Mouse (Mus musculus) midbrain, embryonic 10.5 days (tissue): ENCODE data around the gene Togaram2. TPM values are rescaled to one million over a fixed set of nuclear protein-coding genes. Genes with fewer than 3 reads are reported as not detected.
A peak's percentile ranks its signal among the peaks of the same experiment; 100 is the strongest.
"Not testable (repeated sequence)": the region's sequence is repeated elsewhere in the genome, so short reads cannot be mapped to it uniquely, and the experiment has no call there.

Experiments
- DNase-seq: peaks from one replicate; pipeline ENCODE4 v3.0.0-alpha.2; 2017; ENCODE audit warnings: low spot score
- H3K27ac ChIP-seq: fragments of 300-500 bp; sonication (generic); replicated peaks from 2 replicates; pipeline ENCODE4 v1.5.1; 2016; ENCODE audit warnings: mild to moderate bottlenecking
- H3K27me3 ChIP-seq: fragments of 300-500 bp; sonication (generic); 2 replicates; pipeline ENCODE4 v1.6.1; 2016; ENCODE audit warnings: low read depth, mild to moderate bottlenecking; ENCODE audit not compliant: poor library complexity, severe bottlenecking
- H3K36me3 ChIP-seq: fragments of 300-500 bp; sonication (generic); 2 replicates; pipeline ENCODE4 v1.6.1; 2016; ENCODE audit warnings: mild to moderate bottlenecking, moderate library complexity
- H3K4me1 ChIP-seq: fragments of 300-500 bp; sonication (generic); 2 replicates; pipeline ENCODE4 v1.6.1; 2016
- H3K4me3 ChIP-seq: fragments of 300-500 bp; sonication (generic); 2 replicates; pipeline ENCODE4 v1.5.1; 2016; ENCODE audit warnings: mild to moderate bottlenecking, moderate library complexity
- H3K9me3 ChIP-seq: fragments of 300-500 bp; sonication (generic); replicated peaks from 2 replicates; pipeline ENCODE4 v1.6.1; 2016; ENCODE audit warnings: mild to moderate bottlenecking
- WGBS: fragments of 180-500 bp; shearing (Covaris S2); methylation state at CpG from one replicate; pipeline ENCODE4 v1.1.7; 2016; 5-methylcytosine and 5-hydroxymethylcytosine counted together
- polyA plus RNA-seq: library from polyadenylated mRNA; unstranded; fragments of >200 nt; fragmentation: Nextera tagmentation; extraction: Ambion mirVana; gene quantifications from 2 replicates; pipeline ENCODE4 v1.2.1, GENCODE M21; 2016

Togaram2 gene
- polyA plus RNA-seq, 1 experiment from 2014 or later, result not detected

DNA sequence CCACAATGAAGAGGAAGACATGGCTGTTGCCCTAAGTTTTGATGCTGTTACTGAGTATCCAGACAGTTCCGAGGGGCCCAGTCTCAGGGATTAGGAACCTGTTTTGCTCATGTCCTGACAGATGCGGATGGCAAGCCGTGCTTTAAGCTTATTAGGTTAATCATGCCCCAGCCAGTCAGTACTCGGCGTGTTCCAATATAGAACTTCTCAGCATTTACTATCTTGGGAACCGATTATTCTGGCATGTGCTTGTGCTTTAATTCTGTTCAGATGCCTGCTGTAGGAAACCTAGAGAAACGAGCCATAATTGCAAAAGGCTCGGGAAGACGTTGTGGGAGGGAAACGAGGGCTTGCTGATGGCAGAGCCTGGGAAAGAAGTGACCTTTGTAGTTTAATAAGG is 79.8 kb downstream of the Togaram2 start, which contains the start of gene Pcare:
Gene Pcare (minus strand): TSS at position 64 of the 400 bp plus-strand sequence.
- DNase-seq, result no peak
- WGBS, result 83% methylated on average over 10 of the region's 10 CpGs
- Histone ChIP-seq H3K36me3 (no peaks in the 10 kb centered on the region), H3K27me3 (no peaks in the 10 kb centered on the region), H3K4me3 (no peak within 1 kb of the TSS), H3K27ac (no peak within 1 kb of the TSS), H3K4me1 (no peaks in the 10 kb centered on the region), H3K9me3 (no peaks in the 10 kb centered on the region)

DNA sequence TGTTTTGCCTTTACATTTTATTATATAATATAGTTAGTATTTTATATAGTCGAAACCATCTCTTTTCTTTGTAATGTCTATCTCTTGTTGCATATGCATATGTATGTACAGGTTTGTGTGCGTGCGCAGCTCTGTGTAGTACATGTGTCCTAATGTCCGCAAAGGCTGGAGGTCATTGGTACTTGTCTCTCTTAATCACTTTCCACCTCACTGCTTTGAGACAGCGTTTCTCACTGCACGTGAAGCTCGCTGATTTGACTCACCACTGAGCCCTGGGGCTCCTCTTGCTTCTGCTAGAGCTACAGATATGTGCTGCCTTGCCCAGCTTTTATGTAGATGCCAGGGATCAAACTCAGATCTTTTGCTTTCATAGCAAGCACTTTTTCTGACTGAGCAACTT is 87.5 kb downstream of the Togaram2 start:
- no peaks in the 10 kb centered on the region for H3K4me1 ChIP-seq
- no peak for DNase-seq
- no peak overlapping the region for H3K4me3 ChIP-seq
- H3K36me3 ChIP-seq, result no peaks in the 10 kb centered on the region
- H3K27ac ChIP-seq, result no peak overlapping the region
- 79% methylated on average over 7 of the region's 7 CpGs for WGBS
- H3K9me3 ChIP-seq, result no peaks in the 10 kb centered on the region; the same call in 1 of the 2 replicates
- H3K27me3 ChIP-seq, result no peaks in the 10 kb centered on the region

DNA sequence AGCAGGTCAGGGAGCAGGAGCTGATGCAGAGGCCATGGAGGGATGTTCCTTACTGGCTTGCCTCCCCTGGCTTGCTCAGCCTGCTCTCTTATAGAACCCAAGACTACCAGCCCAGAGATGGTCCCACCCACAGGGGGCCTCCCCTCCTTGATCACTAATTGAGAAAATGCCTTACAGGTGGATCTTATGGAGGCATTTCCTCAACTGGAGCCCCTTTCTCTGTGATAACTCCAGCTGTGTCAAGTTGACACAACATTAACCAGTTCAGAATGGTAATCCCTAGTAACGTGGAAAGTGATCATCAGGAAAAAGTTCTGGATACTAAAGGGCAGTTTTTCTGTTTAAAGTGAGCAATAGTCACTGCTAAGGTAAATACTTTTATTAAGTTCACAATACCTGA is 95.1 kb downstream of the Togaram2 start, which contains the start of gene Clip4:
Gene Clip4 (plus strand): TSS at position 301 of the 400 bp plus-strand sequence.
- not testable (repeated sequence) for H3K4me3 ChIP-seq, H3K27me3 ChIP-seq, DNase-seq, H3K36me3 ChIP-seq, H3K9me3 ChIP-seq
- peaks cover 19% of the 10 kb centered on the region for H3K4me1 ChIP-seq
- H3K27ac ChIP-seq, result peak within 1 kb of the TSS; percentile 77
- WGBS, result 68% methylated on average over 1 of the region's 1 CpGs

DNA sequence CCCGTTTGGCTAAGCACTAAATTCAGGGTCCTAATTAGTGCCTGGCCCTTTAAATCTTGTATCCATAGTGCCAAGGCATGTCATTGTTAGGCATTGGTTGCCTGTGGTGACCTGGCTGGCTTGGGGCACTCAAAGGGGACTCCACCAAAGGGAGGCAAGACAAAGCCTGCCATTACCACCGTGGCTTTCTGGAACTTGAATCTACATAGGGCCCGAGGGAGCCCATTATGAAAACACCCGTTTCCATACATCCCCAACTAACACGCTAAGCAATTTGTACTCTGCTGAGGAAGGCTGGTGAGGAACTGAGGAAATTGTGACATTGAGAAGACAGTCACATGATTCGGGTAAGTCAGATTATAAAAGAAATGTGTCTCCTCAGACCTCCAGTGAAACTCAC is 96.5 kb downstream of the Togaram2 start:
- H3K27me3 ChIP-seq, result no peaks in the 10 kb centered on the region
- peak overlapping the region; percentile 77 for H3K27ac ChIP-seq
- peak overlapping the region; percentile 22; the same call in 1 of the 2 replicates for H3K4me3 ChIP-seq
- no peaks in the 10 kb centered on the region for H3K9me3 ChIP-seq
- WGBS, result 29% methylated on average over 6 of the region's 6 CpGs
- DNase-seq, result peak; percentile 48
- no peaks in the 10 kb centered on the region for H3K36me3 ChIP-seq
- peaks cover 19% of the 10 kb centered on the region for H3K4me1 ChIP-seq

DNA sequence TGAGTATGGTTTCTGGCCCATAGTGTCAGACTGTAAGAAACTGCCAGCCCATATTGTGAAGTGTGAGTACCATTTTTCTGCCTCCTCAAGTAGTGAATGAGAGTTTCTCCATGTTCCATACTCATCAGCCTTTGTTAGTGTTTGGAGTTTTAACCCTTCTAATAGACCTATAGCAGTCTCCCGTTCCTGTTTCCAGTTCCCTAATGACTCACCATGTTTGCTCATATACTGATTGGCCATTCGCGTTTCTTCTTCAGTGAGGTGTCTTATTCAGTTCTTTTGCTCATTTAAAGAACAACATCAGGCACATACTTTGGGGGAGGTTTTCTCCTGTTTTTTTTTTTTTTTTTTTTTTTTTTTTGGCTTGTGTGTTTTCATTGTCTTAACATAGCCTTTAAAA is 97.6 kb downstream of the Togaram2 start:
- Histone ChIP-seq H3K4me1 (peaks cover 19% of the 10 kb centered on the region), H3K9me3 (no peaks in the 10 kb centered on the region), H3K27ac (no peak overlapping the region), H3K27me3 (no peaks in the 10 kb centered on the region), H3K36me3 (no peaks in the 10 kb centered on the region), H3K4me3 (no peak overlapping the region)
- WGBS, result 92% methylated on average over 3 of the region's 3 CpGs
- DNase-seq, result no peak

DNA sequence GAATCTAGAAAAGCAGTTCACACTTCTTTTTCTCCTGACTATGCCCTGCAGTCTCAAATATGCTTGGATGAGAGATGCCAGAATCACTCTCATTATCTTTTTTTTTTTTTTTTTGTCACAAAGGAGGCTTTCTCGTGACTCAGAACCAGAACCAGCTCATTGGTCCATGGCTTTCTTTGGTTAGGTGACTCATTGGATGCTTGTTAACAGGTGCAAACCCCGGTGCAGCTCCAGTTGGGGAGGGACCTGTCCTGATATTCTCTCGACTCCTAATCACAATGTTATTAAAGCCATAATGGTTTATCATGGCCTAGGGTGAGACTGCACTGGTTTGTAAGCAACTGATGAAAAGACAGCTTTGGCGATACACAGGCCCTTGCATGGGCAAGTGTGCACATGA is 101.1 kb downstream of the Togaram2 start:
- Histone ChIP-seq H3K36me3 (no peaks in the 10 kb centered on the region), H3K4me1 (peaks cover 15% of the 10 kb centered on the region), H3K27me3 (no peaks in the 10 kb centered on the region), H3K9me3 (peaks cover 10% of the 10 kb centered on the region; the same call in 1 of the 2 replicates), H3K4me3 (no peak overlapping the region), H3K27ac (no peak overlapping the region)
- DNase-seq, result no peak
- 86% methylated on average over 4 of the region's 4 CpGs for WGBS

DNA sequence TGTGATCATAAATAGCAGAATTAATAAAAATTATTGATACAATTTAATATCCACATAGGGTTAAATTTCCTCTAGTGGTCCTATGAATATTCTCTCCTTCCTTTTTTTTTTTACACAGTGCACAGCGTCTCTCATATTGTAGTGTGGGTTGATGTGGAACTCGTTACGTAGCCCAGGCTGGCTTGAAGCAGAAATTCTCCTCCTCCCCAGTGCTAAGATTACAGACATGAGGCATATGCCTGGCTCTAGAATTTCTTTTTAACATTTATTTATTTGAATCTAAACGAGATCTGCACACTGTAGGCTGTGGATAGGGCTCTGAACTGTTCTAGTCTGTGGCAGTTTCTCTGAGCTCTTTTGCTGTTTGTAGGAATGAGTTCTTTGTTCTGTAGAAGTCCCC is 102.2 kb downstream of the Togaram2 start:
- Histone ChIP-seq H3K4me1 (peaks cover 3% of the 10 kb centered on the region), H3K4me3 (no peak overlapping the region), H3K27me3 (no peaks in the 10 kb centered on the region), H3K9me3 (peaks cover 10% of the 10 kb centered on the region; the same call in 1 of the 2 replicates), H3K27ac (no peak overlapping the region), H3K36me3 (no peaks in the 10 kb centered on the region)
- WGBS, result 87% methylated on average over 4 of the region's 4 CpGs
- no peak for DNase-seq

DNA sequence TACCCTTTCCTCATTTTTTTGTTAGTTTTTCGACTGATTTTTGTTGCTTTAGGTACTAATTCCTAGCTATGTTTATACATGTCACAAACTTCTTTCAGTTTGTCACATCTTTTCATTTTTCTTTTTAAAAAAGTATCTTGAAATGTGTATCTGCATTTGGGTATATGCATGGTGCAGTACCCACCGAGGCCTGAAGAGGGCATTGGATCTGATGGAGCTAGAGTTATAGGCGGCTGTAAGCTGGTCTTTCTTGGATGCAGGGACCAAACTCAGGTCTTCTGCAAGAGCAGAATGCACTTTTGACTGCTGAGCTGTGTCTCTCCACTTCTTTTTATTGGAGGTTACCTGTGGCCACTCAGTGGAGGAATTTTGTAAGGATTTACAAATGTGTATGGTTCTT is 105.6 kb downstream of the Togaram2 start:
- H3K27ac ChIP-seq, result no peak overlapping the region
- DNase-seq, result no peak
- peaks cover 16% of the 10 kb centered on the region for H3K4me1 ChIP-seq
- whole genome bisulfite sequencing, result 68% methylated on average over 3 of the region's 3 CpGs
- H3K9me3 ChIP-seq, result peaks cover 10% of the 10 kb centered on the region; the same call in 1 of the 2 replicates
- no peaks in the 10 kb centered on the region for H3K36me3 ChIP-seq
- H3K4me3 ChIP-seq, result no peak overlapping the region
- H3K27me3 ChIP-seq, result peaks cover 16% of the 10 kb centered on the region

Other genes with a start within 250 kb of the Togaram2 start
- gene Gm4707, start 213.3 kb upstream of the Togaram2 start, polyA plus RNA-seq, result 4.8 and 4.9 TPM in 2 replicates
- gene Smchd1, start 197.9 kb upstream of the Togaram2 start, polyA plus RNA-seq, result 71.1 and 72.8 TPM in 2 replicates
- 65.6 and 66.2 TPM in 2 replicates for gene Ndc80, start 146.4 kb upstream of the Togaram2 start, polyA plus RNA-seq
- 1.2 and 1.6 TPM in 2 replicates for gene Spdya, start 121.2 kb upstream of the Togaram2 start, polyA plus RNA-seq
- 92.7 and 102 TPM in 2 replicates for gene Wdr43, start 57.4 kb upstream of the Togaram2 start, polyA plus RNA-seq
- not detected in 2 replicates for gene Pcare, start 79.6 kb downstream of the Togaram2 start, polyA plus RNA-seq
- gene Clip4, start 95.2 kb downstream of the Togaram2 start, polyA plus RNA-seq, result 4.4 and 4.5 TPM in 2 replicates